Mouse (Mus musculus) kidney, adult 9 months (tissue): ENCODE results near the gene Eya3.
"Not testable (repeated sequence)": the region's sequence is repeated elsewhere in the genome, so short reads cannot be mapped to it uniquely, and the experiment has no call there.

ENCODE experiments used
- DNase-seq: peaks from one replicate; pipeline ENCODE4 v3.0.0; 2022

Gene Eya3

DNA sequence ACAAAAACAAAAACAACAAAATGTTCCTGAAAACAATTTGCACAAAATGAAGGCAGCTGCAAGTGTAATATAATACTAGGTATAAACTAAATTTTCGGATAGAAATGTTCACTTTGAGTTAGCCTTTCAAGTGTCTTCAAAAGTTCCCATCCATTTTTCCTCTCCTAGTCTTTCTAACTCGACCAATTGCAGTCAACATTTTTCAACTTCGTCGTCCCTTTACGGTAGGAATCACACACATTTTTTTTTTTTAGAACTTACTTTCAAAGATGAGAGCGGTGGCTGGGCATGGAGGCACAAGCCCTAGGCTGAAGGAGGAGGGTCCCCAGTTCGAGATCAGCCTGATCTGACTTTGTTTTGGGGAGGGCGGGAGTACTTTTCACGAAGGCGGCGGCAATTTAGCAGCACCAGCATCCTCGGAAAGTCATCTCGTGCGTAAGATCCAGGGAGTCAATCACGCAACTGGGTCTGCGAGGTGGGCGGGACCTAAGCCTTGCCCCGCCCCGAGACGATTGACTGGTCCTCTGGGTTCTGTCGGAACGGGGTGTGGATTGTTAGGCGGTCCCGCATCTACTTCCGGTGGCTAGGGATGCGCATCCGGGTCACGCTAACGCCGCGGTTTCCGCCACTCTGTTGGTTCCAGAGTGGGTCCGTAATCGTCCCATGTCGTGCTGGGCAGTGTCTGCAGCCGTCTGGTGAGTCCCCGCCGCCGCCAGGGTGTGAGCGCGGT, at the start of gene Eya3:
TSS of gene Eya3 (plus strand) at position 527 of the 730 bp plus-strand sequence.
- peak; percentile 97 for DNase-seq

DNA sequence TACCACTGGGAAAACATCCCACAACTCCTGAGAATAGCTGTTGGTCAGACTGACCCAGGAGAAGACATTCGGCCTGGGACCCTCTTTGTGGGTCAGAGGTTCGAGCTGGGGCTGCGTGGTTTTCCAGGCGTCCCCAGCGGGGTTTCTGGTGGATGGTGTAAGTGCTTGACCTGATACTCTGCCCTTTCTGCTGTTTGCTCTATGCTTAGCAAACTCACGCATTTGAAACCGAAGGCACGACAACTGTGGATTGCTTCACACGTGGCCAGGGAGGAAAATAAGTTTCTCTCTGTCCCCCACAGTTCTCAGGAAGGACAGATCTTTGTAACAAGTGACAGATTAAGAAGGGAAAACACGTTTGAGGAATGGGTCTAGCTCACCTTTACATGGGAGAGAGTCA, 48.1 kb upstream of the Eya3 start:
- no peak for DNase-seq

DNA sequence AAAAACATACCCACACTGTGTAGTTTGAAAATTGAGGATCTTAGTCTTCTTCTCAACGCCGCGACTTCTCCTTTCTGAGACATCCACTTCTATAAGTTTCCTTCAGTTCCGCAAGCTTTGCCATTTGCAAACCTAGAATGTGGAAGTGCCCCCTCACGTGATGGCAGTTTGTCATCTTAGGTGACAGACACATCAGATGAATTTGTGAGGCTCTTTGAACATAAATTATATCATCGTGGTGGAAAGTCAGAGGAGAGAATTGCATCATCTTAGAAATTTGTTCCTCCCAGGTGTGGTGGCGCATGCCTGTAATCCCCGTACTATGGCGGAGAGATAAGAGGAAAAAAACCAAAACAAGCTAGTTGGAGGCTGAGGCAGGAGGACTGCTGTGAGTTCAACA, 45.8 kb upstream of the Eya3 start:
- DNase-seq: peak; percentile 24

DNA sequence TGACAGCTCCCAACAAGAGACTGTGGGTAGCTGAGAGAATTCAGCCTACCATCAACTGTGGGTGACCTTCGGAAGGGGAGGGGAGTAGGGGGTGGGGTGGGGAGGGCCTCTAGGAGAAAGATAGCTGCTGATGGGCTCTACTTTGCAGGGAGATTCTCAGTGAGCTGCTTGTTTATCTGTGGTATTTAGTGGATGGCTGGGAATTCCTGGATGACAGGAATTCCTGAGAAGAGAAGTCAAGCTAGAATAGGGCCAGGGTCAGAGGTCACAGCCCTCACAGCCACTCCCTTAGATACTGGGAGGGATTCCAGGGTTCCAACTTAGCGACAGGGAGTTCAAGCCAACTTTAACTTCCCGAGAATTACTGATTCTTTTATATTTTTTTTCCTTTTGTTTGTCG, 44.6 kb upstream of the Eya3 start:
- DNase-seq: peak; percentile 29

DNA sequence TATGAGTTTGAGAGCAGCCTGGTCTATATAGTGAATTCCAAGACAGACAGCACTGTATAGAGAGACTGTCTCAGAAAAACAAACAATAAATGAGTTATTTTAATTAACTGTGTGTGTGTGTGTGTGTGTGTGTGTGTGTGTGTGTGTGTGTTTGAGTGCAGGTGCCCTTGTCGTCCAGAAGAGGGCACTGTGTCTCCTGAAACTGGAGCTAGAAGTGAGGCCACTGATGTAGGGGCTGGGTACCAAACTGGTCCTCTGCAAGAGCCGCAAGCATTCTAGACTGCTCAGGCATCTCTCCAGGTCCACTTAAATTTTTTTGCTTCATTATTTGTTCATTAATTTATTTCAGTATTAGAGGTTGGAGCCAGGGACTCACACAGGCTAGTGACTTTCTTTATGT, 39.9 kb upstream of the Eya3 start:
- no peak for DNase-seq

DNA sequence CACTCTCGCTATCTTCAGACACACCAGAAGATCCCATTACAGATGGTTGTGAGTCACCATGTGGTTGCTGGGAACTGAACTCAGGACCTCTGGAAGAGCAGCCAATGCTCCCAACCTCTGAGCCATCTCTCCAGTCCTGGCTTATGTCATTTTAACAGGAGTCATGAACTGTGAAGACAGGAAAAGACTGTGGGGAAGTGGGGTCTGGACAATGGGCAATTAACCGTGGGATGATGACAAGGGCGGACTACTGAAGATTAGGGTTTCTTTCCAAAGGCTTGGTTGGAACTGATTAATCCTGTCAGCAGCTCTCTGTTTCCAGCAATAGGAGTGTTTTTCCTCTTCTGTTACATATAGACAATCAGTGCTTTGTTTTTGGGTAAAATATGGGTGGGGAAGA, 39.0 kb upstream of the Eya3 start:
- no peak for DNase-seq

DNA sequence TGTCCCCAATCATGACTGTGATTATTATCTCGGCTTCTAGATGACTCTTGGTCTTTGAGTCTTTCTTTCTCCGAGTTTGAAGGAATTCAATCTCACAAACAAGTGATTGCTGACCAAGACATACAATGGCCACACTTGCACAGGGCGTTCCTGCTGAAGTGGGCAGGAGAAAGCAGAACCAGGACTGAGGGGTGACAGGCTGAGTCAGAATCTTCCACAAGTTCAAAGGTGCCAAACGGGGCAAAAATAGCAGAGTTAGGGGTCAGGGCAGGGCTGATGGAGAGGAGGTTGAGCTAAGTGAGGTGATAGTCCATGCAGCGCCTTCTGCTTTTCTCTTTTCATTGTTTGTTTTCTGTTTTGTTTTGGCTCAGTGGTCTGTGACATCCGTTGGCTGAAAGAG, 38.3 kb upstream of the Eya3 start:
- no peak for DNase-seq

DNA sequence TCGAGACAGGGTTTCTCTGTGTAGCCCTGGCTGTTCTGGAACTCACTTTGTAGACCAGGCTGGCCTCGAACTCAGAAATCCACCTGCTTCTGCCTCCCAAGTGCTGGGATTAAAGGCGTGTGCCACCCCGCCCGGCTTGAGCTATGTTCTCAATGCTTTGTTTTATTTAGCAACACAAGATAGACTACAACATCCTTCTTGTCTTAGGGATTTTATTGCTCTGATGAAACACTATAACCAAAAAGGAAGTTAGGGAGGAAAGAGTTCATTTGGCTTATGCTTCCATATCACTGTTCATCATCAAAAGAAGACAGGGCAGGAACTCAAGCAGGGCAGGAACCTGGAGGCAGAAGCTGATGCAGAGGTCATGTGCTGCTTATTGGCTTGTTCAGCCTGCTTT, 37.5 kb upstream of the Eya3 start:
- not testable (repeated sequence) for DNase-seq

DNA sequence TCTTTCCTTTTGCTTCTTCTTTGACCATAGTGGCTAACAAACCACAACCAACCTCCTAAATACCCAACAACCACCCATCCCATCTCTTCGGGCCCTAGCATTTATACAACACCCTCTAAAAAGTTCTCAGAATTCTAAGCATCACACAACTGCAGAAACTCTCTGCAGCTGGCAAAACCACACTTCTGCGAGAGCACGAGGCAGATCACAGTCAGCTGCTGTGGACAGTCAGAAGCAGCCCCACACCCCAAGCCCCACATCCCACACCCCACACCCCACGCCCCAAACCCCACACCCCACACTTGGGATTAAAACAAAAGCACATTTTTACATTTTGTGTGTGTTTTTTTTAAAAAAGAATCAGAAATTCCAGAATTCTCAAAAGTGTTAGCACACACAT, 35.3 kb upstream of the Eya3 start:
- no peak for DNase-seq

DNA sequence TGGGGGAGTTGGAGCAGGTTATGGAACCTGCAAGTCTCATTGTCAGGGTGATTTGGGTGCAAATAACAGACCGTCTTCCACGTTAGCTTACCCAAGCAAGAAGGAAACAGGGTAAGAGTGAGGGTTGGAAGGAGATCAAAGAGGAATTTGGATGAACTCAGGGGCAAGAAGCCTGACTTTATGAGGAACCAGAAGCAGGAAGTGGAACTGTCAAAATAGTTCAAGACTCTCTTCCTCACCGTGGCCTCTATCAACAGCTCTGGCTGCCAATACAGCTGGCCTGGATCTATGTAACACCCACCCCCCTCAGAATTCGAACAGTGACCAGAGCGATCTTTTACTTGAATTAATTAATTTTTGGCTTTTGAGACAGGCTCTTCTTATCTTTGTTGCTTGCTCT, 33.0 kb upstream of the Eya3 start:
- peak; percentile 30 for DNase-seq

DNA sequence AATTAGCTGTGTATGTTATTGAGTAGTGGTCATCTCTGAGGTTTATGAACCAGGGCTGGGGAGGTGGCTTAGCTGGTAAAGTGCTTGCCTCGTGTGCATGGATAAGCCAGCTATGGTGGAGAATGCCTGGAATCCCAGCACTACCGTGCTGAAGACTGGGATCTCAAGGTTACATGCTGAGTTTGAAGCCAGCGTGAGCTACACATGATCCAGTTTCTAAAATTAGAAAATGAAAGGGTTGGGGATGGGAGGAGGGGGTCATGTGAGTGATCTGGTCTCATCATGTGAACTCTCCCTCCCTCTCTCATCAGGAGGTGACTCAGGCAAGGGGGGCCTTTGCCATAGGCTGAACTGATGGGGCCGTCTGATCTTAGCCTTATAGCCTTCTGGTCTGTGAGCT, 30.6 kb upstream of the Eya3 start:
- no peak for DNase-seq

DNA sequence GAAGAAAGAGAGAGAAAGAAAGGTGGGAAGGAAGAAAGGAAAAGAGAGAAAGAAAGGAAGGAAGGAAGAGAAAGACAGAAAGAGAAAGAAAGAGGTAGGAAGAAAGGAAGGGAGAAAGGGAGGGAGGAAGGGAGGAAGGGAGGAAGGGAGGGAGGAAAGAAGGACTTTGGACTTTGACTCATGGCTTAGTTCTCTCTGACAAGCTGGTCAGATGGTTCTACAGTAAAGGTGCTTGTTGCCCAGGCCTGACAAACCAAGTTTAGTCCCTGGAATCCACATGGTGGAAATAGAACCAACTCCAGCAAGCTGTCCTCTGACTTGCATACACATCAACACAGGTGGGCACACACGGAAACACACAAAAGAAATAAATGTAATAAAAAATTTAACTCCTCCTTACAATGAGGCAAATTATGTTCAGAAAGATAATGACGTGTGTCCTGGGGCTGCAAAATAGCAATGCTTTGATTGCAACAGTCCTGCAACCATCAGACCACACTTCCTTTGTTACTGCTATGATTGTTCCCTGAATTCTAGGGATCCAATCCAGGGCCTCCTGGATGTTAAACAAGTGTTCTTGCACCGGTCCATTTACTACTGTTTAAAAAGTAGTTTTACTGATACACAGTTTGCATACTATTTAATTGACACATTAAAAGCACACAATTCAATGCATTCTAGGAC, 28.3 kb upstream of the Eya3 start:
- DNase-seq: peak; percentile 17

DNA sequence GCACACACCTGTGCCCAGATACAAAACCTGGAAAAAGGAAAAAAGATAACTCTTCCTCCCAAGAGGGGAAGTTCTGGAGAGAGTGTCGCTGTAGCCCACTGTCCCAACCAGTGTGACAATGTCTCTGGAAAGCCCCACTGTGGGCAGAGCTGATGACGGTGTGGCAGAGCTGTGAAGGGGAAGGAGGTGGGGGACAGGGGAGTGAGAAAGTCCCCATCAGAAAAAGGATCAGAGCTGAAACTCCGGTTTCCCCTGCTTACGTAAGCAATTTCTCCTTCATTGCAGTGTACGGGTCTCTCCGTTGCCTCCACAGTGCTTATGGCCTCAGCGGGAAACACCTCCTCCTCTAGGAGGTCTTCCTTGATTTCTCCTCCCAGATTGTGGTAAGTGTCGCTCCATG, 27.5 kb upstream of the Eya3 start:
- DNase-seq: no peak

DNA sequence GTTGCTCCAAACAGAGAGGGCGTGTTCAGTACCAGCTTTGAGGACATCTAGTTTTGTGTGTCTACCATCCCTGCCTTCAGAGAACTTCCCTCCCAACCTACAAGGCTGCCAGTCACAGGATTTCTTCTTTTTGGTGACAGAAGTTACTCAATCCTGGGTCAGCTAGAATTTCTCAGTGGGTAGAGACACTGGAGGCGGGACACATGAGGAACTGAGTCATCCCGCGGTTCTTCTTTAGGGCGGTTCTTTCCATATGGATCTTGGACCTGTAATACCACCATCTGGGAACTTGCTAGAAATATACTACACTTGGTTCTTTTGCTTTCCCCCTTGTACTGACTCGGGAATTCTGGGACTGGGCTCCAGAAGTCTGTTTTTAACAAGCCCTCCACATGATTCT, 20.9 kb upstream of the Eya3 start:
- DNase-seq: no peak

DNA sequence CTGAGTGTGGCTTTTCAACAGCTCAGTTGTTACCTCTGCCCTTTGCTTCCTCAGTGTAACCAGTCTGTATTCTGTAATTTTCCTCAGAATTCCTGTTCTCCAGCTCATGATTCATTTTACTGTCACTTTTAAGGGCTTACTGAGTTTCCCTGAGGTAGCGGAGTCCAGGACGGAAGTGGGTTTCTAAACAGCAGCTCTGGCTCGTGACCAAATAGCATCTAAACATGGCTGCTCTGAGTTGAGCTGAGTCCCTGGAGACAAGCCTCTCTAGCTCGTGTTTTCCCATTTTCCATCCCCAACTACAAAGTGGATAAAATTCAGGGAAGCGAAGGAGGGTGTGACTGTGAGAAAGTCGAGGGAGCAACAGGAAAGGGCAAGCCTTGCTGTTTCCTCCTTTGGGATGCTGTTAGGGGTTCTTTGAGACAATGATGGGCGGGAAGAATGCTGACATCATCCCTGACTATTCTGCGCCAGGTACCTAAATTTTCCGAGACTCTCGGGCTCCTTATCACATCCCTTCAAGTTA, 19.9 kb upstream of the Eya3 start:
- DNase-seq: peak; percentile 42

DNA sequence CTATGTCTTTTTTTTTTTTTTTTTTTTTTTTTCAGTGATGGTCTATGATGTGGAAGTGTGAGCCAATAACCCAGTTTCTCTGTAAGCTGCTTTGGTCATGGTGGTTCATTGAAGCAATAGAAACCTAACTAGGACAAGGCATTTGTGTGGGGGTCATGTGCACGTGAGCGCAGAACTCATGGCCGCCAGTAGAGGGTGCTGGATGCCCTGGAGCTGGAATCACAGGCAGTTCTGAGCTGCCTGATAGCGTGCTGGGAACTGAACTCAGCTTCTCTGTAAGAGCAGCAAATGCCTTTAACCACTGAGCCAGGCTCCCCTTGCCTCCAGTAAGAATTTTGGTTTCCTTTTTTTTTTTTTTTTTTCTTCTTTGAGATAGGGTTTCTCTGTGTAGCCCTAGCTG, 18.7 kb upstream of the Eya3 start:
- DNase-seq: no peak

DNA sequence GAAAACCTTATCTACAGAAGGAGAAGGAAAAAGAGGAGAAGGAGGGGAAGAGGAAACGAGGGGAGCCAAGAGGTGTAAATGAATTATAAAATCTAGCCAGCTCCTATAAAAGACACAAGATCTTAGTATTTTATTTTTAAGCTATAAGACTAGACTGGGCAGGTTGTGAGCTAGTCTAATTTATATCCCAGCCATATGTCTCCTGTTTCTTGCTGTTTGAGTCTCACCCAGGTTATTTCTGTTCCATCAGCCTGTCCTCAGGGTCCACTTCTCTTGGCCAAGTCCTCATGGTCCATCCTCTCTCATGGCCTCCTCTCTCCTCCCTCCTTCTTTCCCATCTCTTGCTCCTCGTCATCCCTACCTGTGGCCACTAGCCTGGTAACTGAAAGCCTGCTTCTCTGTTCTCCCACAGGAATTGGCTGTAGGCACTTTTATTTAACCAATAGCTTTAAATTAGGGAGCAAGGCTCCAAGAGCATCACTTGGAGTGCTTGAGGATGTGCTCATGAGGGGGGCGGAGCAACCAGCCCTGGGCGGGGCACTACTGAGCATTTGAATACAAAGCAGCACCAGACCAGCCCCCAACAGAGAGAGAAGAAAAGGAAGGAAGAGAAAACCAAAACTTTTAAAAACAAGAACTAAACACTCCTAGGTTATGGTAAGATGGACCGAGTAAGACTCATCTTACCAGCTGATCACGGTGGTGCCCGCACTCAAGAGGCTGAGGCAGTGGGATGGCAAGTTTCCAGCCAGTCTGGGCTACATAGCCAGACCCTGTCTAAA, 17.3 kb upstream of the Eya3 start:
- DNase-seq: no peak

DNA sequence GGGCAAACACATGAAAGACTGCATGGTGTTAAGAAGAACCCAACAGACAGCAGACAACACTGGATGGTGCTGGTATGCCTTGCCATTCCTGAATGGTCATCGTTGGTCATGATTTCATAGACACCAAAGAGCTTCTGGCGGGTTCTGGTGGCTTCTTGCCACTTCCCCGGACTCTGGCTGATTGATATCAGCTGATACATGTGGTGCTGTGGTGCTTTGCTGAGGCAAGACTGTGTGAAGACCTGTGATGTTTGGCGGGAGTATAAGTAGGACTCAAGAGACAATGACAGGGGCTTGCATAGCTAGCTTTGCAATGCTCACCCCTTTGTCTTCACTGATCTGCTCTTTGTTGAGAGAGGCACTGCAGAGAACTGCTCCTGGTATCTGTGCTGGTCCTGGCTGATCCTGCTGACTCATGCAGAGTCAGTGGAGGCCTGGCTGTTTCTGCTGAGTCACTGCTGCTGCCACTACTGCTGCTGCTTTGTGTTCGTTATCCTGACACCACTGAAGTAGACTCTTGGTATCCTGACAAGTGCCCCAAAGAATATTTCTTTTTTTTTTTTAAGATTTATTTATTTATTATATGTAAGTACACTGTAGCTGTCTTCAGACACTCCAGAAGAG, 14.6 kb upstream of the Eya3 start:
- DNase-seq: no peak

DNA sequence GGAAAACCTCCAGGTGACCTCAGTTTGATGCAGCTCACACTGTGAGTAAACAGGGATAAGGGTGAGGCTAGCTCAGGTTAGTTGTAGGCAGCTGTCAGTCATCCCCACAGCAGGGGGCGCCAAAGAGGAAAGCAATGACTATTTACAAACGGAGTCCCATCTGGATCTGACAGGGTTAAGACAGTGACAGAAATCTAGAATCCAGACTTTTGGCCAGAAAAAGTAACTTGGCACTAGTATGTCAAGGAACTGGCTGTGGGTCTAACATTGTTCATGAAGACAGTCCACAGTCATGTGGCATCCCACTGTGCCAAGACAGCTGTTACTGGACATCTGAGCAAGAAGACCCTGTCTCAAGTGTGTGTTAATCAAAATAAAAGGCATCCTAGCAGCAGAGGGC, 10.0 kb upstream of the Eya3 start:
- no peak for DNase-seq

DNA sequence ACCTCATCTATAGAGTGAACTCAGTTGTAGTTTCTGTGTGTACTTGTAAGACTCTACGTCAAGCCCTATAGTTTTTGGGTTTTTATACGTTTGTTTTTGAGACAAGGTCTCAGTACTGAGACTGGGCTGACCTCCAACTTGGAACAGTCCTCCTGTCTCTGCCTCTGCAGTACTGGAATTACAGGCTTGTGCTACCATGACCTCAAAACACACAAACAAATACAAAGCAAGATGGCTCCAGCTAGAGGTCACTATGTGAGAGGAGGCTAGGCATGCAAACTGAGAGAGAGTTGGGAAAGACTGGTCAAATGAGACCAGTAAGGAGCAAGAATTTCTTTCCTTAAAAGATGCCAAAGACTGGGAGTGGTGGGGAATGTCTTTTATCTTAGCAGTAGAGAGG, 2.8 kb upstream of the Eya3 start:
- DNase-seq: no peak

DNA sequence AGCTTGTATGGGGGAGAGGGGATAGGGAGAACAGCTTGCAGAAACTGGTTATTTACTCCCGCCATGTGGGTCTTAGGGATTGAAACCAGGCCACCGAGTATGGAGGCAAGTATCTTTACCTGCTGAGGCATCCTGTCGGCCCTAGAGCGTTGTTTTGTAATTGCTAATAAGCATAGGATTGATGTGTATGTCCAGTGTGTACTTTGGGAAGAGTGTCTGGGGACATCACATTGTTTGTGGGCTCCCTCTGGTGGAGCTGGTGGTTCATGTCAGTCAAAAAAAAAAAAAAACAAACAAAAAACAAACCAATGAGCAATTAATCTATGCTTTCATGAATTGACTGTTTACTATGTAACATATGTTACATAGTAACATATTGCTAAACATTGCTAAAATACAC, 2.2 kb upstream of the Eya3 start:
- no peak for DNase-seq

DNA sequence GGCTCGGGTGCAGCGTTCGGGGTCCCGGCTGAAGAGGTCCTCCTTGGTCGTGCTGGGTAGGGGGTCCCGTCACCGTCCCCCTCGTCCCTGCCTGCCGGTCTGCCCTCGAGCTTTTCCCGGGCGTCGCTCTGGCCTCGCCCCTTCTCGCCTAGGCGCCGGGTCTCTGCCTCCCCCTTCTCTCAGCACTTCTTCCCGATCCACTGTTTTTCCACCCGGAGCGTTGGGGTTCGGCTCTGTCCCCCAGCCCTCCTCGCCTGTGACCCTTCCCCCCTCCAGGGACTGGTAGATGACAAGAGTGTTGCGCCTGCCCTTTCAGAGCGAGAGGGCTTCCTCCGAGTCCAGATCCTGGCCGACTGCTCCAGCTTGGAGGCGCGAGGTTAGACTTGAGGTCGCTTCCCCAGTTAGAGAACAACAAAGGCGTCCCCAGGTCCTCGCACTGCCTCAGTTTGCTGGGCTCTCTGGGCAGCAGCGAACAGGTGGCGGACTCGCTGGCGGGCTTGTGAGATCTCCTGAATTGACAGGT, 465 bp downstream of the Eya3 start:
- no peak for DNase-seq

DNA sequence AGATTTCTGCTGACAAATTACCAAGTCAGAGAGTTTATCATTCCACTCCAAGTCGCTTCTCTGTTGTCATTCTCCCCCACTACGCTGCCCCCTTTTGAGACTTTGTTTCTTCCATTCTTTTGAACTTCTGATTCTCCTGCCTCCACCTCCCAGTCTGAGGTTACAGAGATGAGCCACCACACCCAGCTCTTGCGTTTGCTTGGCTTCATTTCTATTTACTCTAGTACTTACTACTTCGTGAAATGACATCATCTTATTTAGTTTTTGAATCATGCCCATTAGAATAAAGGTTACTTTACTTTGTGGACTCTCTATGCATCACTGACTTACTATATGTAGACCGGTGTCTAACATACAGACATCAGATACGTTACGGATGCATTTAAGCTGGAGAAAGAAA, 8.7 kb downstream of the Eya3 start:
- DNase-seq: no peak
